Comparison of ENCODE assay signal across 16 mouse cellular contexts in genomic region chr11:52337651-52338295, GRCm38 (mm10). TPM values are rescaled to one million over a fixed set of nuclear protein-coding genes. Genes with fewer than 3 reads are reported as not detected.
DNase-seq lines count a peak whose midpoint lies in the region; ATAC-seq and TF ChIP-seq lines count a peak whose summit lies in the region.
"Had no signal": no experiment of that assay in that cellular context is flagged by ENCODE, and none has a peak within 500 bp of the region (broad histone marks: within the 10 kb centered on the region; RNA-seq: fewer than 3 reads in every experiment).

No protein-coding gene starts in this region.

- H3K4me1 ChIP-seq in heart, postnatal 0 days (ENCODE audit: control insufficient read depth, insufficient read depth), result no peaks in the 10 kb centered on the region

- no peak for TF ChIP-seq CTCF in heart, postnatal 0 days (IDR thresholded peaks at IDR 0.05; ENCODE audit: low read depth)

- no peak overlapping the region for H3K4me2 ChIP-seq in heart, postnatal 0 days (ENCODE audit: low read depth, low read length)
- H3K4me2 ChIP-seq: heart, embryonic 13.5 days; liver, embryonic 15.5 days; neural tube, embryonic 13.5 days had no signal

- peak overlapping the region; percentile 33; the same call in 1 of the 2 replicates for H3K27ac ChIP-seq in heart, postnatal 0 days (ENCODE audit: low read depth)
- H3K27ac ChIP-seq: heart, embryonic 13.5 days; limb, embryonic 10.5 days; liver, embryonic 15.5 days; neural tube, embryonic 13.5 days had no signal

- H3K27me3 ChIP-seq in heart, postnatal 0 days (ENCODE audit: control insufficient read depth, insufficient read depth, low read length), result no peaks in the 10 kb centered on the region
- H3K27me3 ChIP-seq: heart, embryonic 13.5 days; liver, embryonic 15.5 days; neural tube, embryonic 13.5 days had no signal

- no peak overlapping the region for H3K4me3 ChIP-seq in heart, postnatal 0 days (ENCODE audit: low read depth, low read length)
- H3K4me3 ChIP-seq: heart, embryonic 13.5 days; limb, embryonic 10.5 days; liver, embryonic 15.5 days; neural tube, embryonic 13.5 days had no signal

- TF ChIP-seq EP300 in heart, postnatal 0 days (IDR thresholded peaks at IDR 0.05; ENCODE audit: low read depth), result no peak

- peak; percentile 40; the same call in 1 of the 2 replicates for ATAC-seq in heart, postnatal 0 days (ENCODE audit: insufficient read depth, low read depth)
- no peak for ATAC-seq in megakaryocyte progenitor cell, adult 5-6 weeks (replicated peaks; ENCODE audit: poor library complexity)
- ATAC-seq: hindbrain, embryonic 16.5 days had no signal

- H3K9ac ChIP-seq in heart, postnatal 0 days (replicated peaks; ENCODE audit: low read depth, low read length), result no peak overlapping the region
- H3K9ac ChIP-seq: heart, embryonic 13.5 days; liver, embryonic 15.5 days; neural tube, embryonic 13.5 days had no signal

- H3K9me3 ChIP-seq in heart, postnatal 0 days (replicated peaks; ENCODE audit: control insufficient read depth, low read length), result no peaks in the 10 kb centered on the region
- H3K9me3 ChIP-seq: heart, embryonic 13.5 days; limb, embryonic 10.5 days; liver, embryonic 15.5 days; neural tube, embryonic 13.5 days had no signal

- 66% methylated on average over 10 of the region's 10 CpGs for WGBS in heart, postnatal 0 days

- no peak for DNase-seq in heart, postnatal 0 days (ENCODE audit: low spot score)
- DNase-seq in heart, postnatal 14 days, result no peak
- DNase-seq in T-cell, adult 2 months (ENCODE audit: low spot score), result peak; percentile 78
- peak; percentile 39 for DNase-seq in lung, postnatal 14 days
- DNase-seq in thymus, postnatal 25 days, result peak; percentile 79
- DNase-seq in gastrocnemius, postnatal 36 days, result no peak
- no peak for DNase-seq in heart, postnatal 4 days
- DNase-seq: B cell, adult 2 months; kidney, postnatal 25 days; midbrain, embryonic 14.5 days had no signal

- H3K36me3 ChIP-seq in heart, postnatal 0 days (replicated peaks; ENCODE audit: control insufficient read depth, insufficient read depth, low read length), result no peaks in the 10 kb centered on the region
- H3K36me3 ChIP-seq: heart, embryonic 13.5 days; limb, embryonic 10.5 days; liver, embryonic 15.5 days; neural tube, embryonic 13.5 days had no signal

- intact Hi-C loops in heart, postnatal 14 days (cut with DNase I), result no loop called here
- intact Hi-C loops in gastrocnemius, postnatal 36 days (cut with DNase I), result loop anchor here (2.0 kb wide), 1 partner anchor 77 kb away; no protein-coding TSS in a partner anchor

RNA-seq across cellular contexts. Expression of gene Vdac1, which starts 22.9 kb away (rescaled TPM):
- total RNA-seq in heart, postnatal 0 days (2014; rRNA removed; ENCODE audit: low replicate concordance), result 478 and 528 TPM in 2 replicates
- 627 and 646 TPM in 2 replicates for polyA plus RNA-seq in heart, postnatal 0 days (2015; fragmentation: Nextera tagmentation; extraction: Ambion mirVana)
- total RNA-seq in heart, postnatal 14 days (2021), result 100 to 1,000 TPM; 926 to 937 TPM
- 128 and 138 TPM in 2 replicates for total RNA-seq in megakaryocyte progenitor cell, adult 5-6 weeks (2015)
- 223 and 244 TPM in 2 replicates for total RNA-seq in megakaryocyte progenitor cell, adult 5-6 weeks (2017)
- 1,000 to 10,000 TPM; 1,307 to 1,453 TPM for total RNA-seq in gastrocnemius, postnatal 36 days (2021)
- total RNA-seq in heart, postnatal 4 days (2021), result 100 to 1,000 TPM; 785 to 812 TPM

RNA-seq across cellular contexts. Expression of gene Tcf7, which starts 55.0 kb away (rescaled TPM):
- total RNA-seq in heart, postnatal 0 days (2014; rRNA removed; ENCODE audit: low replicate concordance), result 0.15 and 5.2 TPM in 2 replicates
- polyA plus RNA-seq in heart, postnatal 0 days (2015; fragmentation: Nextera tagmentation; extraction: Ambion mirVana), result 0.88 and 1.1 TPM in 2 replicates
- total RNA-seq in heart, postnatal 14 days (2021), result 10 to 100 TPM in 1 of 2 experiments, 1 to 10 TPM in 1; 3.2 to 45.5 TPM
- total RNA-seq in megakaryocyte progenitor cell, adult 5-6 weeks (2015), result 1.0 and 2.6 TPM in 2 replicates
- 0.64 TPM in 1 of 2 replicates, not detected in the other for total RNA-seq in megakaryocyte progenitor cell, adult 5-6 weeks (2017)
- 1 to 10 TPM in 1 of 2 experiments, under 1 TPM in 1; 0.62 to 6.2 TPM for total RNA-seq in gastrocnemius, postnatal 36 days (2021)
- total RNA-seq in heart, postnatal 4 days (2021), result 1 to 10 TPM; 2.8 to 3.8 TPM

RNA-seq across cellular contexts. Expression of gene 9530068E07Rik, which starts 58.5 kb away (rescaled TPM):
- 149 and 200 TPM in 2 replicates for total RNA-seq in heart, postnatal 0 days (2014; rRNA removed; ENCODE audit: low replicate concordance)
- 133 and 134 TPM in 2 replicates for polyA plus RNA-seq in heart, postnatal 0 days (2015; fragmentation: Nextera tagmentation; extraction: Ambion mirVana)
- total RNA-seq in heart, postnatal 14 days (2021), result 10 to 100 TPM; 87.6 to 89.3 TPM
- 132 and 143 TPM in 2 replicates for total RNA-seq in megakaryocyte progenitor cell, adult 5-6 weeks (2015)
- 79.5 and 86.6 TPM in 2 replicates for total RNA-seq in megakaryocyte progenitor cell, adult 5-6 weeks (2017)
- 10 to 100 TPM; 41.4 to 47.0 TPM for total RNA-seq in gastrocnemius, postnatal 36 days (2021)
- 100 to 1,000 TPM; 113 to 116 TPM for total RNA-seq in heart, postnatal 4 days (2021)

Comparison
In these comparisons a context has a peak if more than half of its experiments do, and no peak if none do; other contexts are left out.
1. DNase-seq: peak in T-cell, adult 2 months (single experiment), lung, postnatal 14 days (single experiment) and thymus, postnatal 25 days (single experiment); none in heart, postnatal 0 days (single experiment), heart, postnatal 14 days (0 of 2), gastrocnemius, postnatal 36 days (0 of 2) and heart, postnatal 4 days (single experiment).